Mouse (Mus musculus) myocyte (in vitro differentiated cells): ENCODE results near the gene Rapgef4.

Experiments
- MAX ChIP-seq: IDR thresholded peaks from one replicate; pipeline ENCODE4 v1.6.1; 2011; ENCODE audit warnings: low read depth, mild to moderate bottlenecking, control low read depth
- MYOG ChIP-seq, 3 experiments: IDR thresholded peaks; one replicate each; pipeline ENCODE4 v1.6.1; 2011; ENCODE audit warnings: control low read depth in 2 of 3, low read depth in 2 of 3, mild to moderate bottlenecking in 2 of 3; ENCODE audit not compliant: insufficient read length in 2 of 3, control insufficient read depth in 1 of 3, insufficient read depth in 1 of 3
- POLR2A ChIP-seq: IDR thresholded peaks from one replicate; pipeline ENCODE4 v1.6.1; 2011; ENCODE audit warnings: low read depth, mild to moderate bottlenecking, control low read depth, moderate library complexity; ENCODE audit not compliant: insufficient read length
- TCF3 ChIP-seq: IDR thresholded peaks from one replicate; pipeline ENCODE4 v1.6.1; 2011; ENCODE audit warnings: low read depth, control low read depth; ENCODE audit not compliant: insufficient read length

DNA sequence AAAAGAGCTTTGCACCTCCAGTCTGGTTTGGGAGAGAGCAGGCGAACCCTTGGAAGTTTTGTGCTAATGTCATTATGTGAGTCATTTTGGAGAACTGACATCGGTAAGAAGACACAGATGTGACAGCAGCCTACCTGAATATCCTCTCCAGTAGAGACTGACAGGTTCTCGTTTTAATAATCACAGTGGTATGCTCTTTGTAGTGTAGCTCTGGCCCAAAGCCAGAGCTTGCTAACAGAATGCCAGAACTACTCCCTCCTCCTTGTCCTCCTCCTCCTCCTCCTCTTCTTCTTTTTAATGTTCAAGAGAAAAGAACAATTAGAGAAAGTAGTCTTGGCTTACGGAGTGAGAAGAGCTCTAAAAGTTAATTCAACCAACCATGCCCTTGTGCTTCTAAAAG lies 272.8 kb downstream of the Rapgef4 start:
- TF ChIP-seq MAX = no peak
- TF ChIP-seq POLR2A = no peak
- no peak for TF ChIP-seq TCF3
- TF ChIP-seq MYOG (IDR thresholded peaks at IDR 0.05; ENCODE audit: control insufficient read depth in 1 of 3, insufficient read depth in 1 of 3, insufficient read length in 2 of 3, low read depth in 2 of 3) = no peak
